7 mouse cellular contexts compared by ENCODE assay signal in genomic region chr4:84876347-84876746, GRCm38 (mm10). TPM values are rescaled to one million over a fixed set of nuclear protein-coding genes. Genes with fewer than 3 reads are reported as not detected.
DNase-seq lines count a peak whose midpoint lies in the region; ATAC-seq and TF ChIP-seq lines count a peak whose summit lies in the region.

No protein-coding gene starts in this region.

- H3K36me3 ChIP-seq in lung, embryonic 14.5 days (ENCODE audit: insufficient read depth), result no peaks in the 10 kb centered on the region

- intact Hi-C loops in heart, postnatal 14 days (cut with DNase I), result loop anchor here (1.0 kb wide), 1 partner anchor 220 kb away; no protein-coding TSS in a partner anchor

- 0 out of 2 replicates have a peak, but pooled peaks have one; percentile 52 for ATAC-seq in lung, embryonic 14.5 days (ENCODE audit: insufficient read depth)

- no peak overlapping the region for H3K9ac ChIP-seq in lung, embryonic 14.5 days

- no peak for TF ChIP-seq POLR2A in cerebellum, adult 2 months (IDR thresholded peaks at IDR 0.05; ENCODE audit: borderline replicate concordance, insufficient read depth, low read length)

- peak; percentile 45; the same call in 1 of the 2 replicates for TF ChIP-seq CTCF in cerebellum, adult 2 months (IDR thresholded peaks at IDR 0.05; ENCODE audit: borderline replicate concordance, insufficient read depth, low read depth, low read length)
- TF ChIP-seq CTCF in lung, embryonic 14.5 days (IDR thresholded peaks at IDR 0.05; ENCODE audit: low read depth), result peak; percentile 59

- peak; percentile 13 to 51 for DNase-seq in kidney, adult 8-10 months
- no peak for DNase-seq in kidney, adult 11 months
- DNase-seq in Muller cell, postnatal 12 days (ENCODE audit: inconsistent ontology term), result peak; percentile 32
- peak; percentile 20 to 48 for DNase-seq in cerebellum, adult 2 months
- peak; percentile 21 to 57 for DNase-seq in heart, postnatal 14 days
- peak; percentile 84 for DNase-seq in lung, embryonic 14.5 days
- DNase-seq in thymus, postnatal 0 days (ENCODE audit: low spot score), result peak; percentile 11

- no peak overlapping the region for H3K4me3 ChIP-seq in cerebellum, adult 2 months (replicated peaks; ENCODE audit: insufficient read depth, low read depth, low read length)
- H3K4me3 ChIP-seq in lung, embryonic 14.5 days (ENCODE audit: low read depth, low read length), result no peak overlapping the region

- H3K4me2 ChIP-seq in lung, embryonic 14.5 days, result no peak overlapping the region

- no peaks in the 10 kb centered on the region for H3K9me3 ChIP-seq in lung, embryonic 14.5 days (ENCODE audit: low read depth, low read length)

- no peaks in the 10 kb centered on the region for H3K4me1 ChIP-seq in cerebellum, adult 2 months (ENCODE audit: control insufficient read depth, insufficient read depth, low read length)
- no peaks in the 10 kb centered on the region for H3K4me1 ChIP-seq in lung, embryonic 14.5 days (ENCODE audit: insufficient read depth)

- no peaks in the 10 kb centered on the region for H3K27me3 ChIP-seq in cerebellum, adult 2 months (ENCODE audit: control insufficient read depth, insufficient read depth, low read length)
- no peaks in the 10 kb centered on the region for H3K27me3 ChIP-seq in lung, embryonic 14.5 days (ENCODE audit: insufficient read depth, low read length)

- 33% methylated on average over 3 of the region's 3 CpGs for WGBS in cerebellum, adult 2 months
- 23% methylated on average over 3 of the region's 3 CpGs for WGBS in lung, embryonic 14.5 days

- H3K27ac ChIP-seq in cerebellum, adult 2 months (ENCODE audit: insufficient read depth, low read length), result no peak overlapping the region
- H3K27ac ChIP-seq in lung, embryonic 14.5 days (ENCODE audit: low read depth), result no peak overlapping the region

RNA-seq across cellular contexts. Expression of gene Cntln, which starts 7.8 kb away (rescaled TPM):
- polyA plus RNA-seq in cerebellum, adult 2 months (2012; rRNA removed), result 7.4 and 7.6 TPM in 2 replicates
- total RNA-seq in heart, postnatal 14 days (2021), result 1 to 10 TPM; 4.7 to 4.9 TPM
- 15.6 and 16.0 TPM in 2 replicates for polyA plus RNA-seq in lung, embryonic 14.5 days (2014; fragmentation: Nextera tagmentation; extraction: Ambion mirVana)
- 3.9 and 5.4 TPM in 2 replicates for polyA plus RNA-seq in thymus, postnatal 0 days (2015; fragmentation: Nextera tagmentation; extraction: Ambion mirVana)
